8 mouse cellular contexts compared by ENCODE assay signal in the genomic region with DNA sequence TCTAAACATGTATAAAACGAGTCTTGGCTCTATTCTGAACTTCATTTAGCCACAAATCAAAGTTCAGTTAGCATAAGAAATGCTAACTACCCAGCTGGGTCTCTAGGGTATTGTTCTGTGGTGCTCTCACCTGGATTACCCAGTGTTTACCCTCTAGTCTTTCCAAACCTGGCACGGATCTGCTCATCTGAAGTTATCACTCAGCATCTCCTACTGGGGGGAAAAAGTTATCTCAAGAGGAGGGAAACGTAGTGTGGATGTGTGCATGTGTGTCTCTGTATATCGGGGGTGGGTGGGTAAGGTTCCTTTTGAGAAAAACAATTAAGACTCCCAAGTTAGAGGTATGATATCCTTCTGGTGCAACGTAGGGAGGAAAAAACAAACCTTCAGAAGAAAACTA. TPM values are rescaled to one million over a fixed set of nuclear protein-coding genes. Genes with fewer than 3 reads are reported as not detected.
DNase-seq lines count a peak whose midpoint lies in the region; ATAC-seq and TF ChIP-seq lines count a peak whose summit lies in the region.

No protein-coding gene starts in this region.

- H3K27me3 ChIP-seq in forebrain, embryonic 14.5 days (replicated peaks; ENCODE audit: control insufficient read depth, insufficient read depth, low read length): no peaks in the 10 kb centered on the region
- H3K27me3 ChIP-seq in liver, embryonic 14.5 days (ENCODE audit: control insufficient read depth, insufficient read depth, low read length): no peaks in the 10 kb centered on the region

- peak overlapping the region; percentile 59 for H3K4me3 ChIP-seq in forebrain, embryonic 14.5 days (ENCODE audit: low read depth, low read length)
- H3K4me3 ChIP-seq in liver, embryonic 14.5 days (ENCODE audit: insufficient read depth in 1 of 2, low read depth in 2 of 2, low read length in 2 of 2): peak overlapping the region; percentile 86 to 99

- no peak overlapping the region for H3K27ac ChIP-seq in forebrain, embryonic 14.5 days (ENCODE audit: low read depth, low read length)
- peak overlapping the region; percentile 74 for H3K27ac ChIP-seq in liver, embryonic 14.5 days

- TF ChIP-seq CTCF in liver, embryonic 14.5 days (IDR thresholded peaks at IDR 0.05; ENCODE audit: low read depth): no peak

- H3K4me1 ChIP-seq in forebrain, embryonic 14.5 days (ENCODE audit: control insufficient read depth, insufficient read depth, low read length): peaks cover 21% of the 10 kb centered on the region
- peaks cover 31 to 36% of the 10 kb centered on the region in 2 experiments for H3K4me1 ChIP-seq in liver, embryonic 14.5 days (replicated peaks; ENCODE audit: control insufficient read depth in 2 of 2, insufficient read depth in 2 of 2, low read length in 1 of 2)

- ATAC-seq in forebrain, embryonic 14.5 days: no peak
- no peak for ATAC-seq in liver, embryonic 14.5 days (ENCODE audit: insufficient read depth)

- H3K4me2 ChIP-seq in forebrain, embryonic 14.5 days (ENCODE audit: low read length): peak overlapping the region; percentile 95
- H3K4me2 ChIP-seq in liver, embryonic 14.5 days (ENCODE audit: low read depth): peak overlapping the region; percentile 100

- peak overlapping the region; percentile 70 for H3K9ac ChIP-seq in forebrain, embryonic 14.5 days (ENCODE audit: low read length)
- peak overlapping the region; percentile 98 for H3K9ac ChIP-seq in liver, embryonic 14.5 days (replicated peaks)

- 29% methylated on average over 5 of the region's 5 CpGs for WGBS in forebrain, embryonic 14.5 days
- WGBS in liver, embryonic 14.5 days (ENCODE audit: insufficient replicate concordance): 28% methylated on average over 5 of the region's 5 CpGs

- no peak for TF ChIP-seq EP300 in liver, embryonic 14.5 days (IDR thresholded peaks at IDR 0.05; ENCODE audit: low read depth)

- H3K9me3 ChIP-seq in forebrain, embryonic 14.5 days (replicated peaks; ENCODE audit: control insufficient read depth, low read length): no peaks in the 10 kb centered on the region
- H3K9me3 ChIP-seq in liver, embryonic 14.5 days (ENCODE audit: control insufficient read depth, low read length): peaks cover under 1% of the 10 kb centered on the region

- peak; percentile 4 for DNase-seq in embryo, embryonic 9.5 days (ENCODE audit: extremely low spot score)
- no peak for DNase-seq in embryo, embryonic 10 days (ENCODE audit: low spot score)
- DNase-seq in 3T3-L1 (ENCODE audit: low read depth, low spot score): peak; percentile 16
- DNase-seq in forebrain, embryonic 14.5 days (ENCODE audit: low spot score): no peak
- no peak for DNase-seq in liver, embryonic 14.5 days (ENCODE audit: low read depth in 3 of 3, low spot score in 3 of 3)
- no peak for DNase-seq in Muller cell, postnatal 12 days (ENCODE audit: inconsistent ontology term)
- DNase-seq in layer of hippocampus, postnatal 36 days: no peak
- no peak for DNase-seq in layer of hippocampus, adult 9-10 months (ENCODE audit: low spot score)

- peaks cover 9% of the 10 kb centered on the region for H3K36me3 ChIP-seq in forebrain, embryonic 14.5 days (ENCODE audit: control insufficient read depth, insufficient read depth, low read length)
- peaks cover 15% of the 10 kb centered on the region for H3K36me3 ChIP-seq in liver, embryonic 14.5 days (replicated peaks; ENCODE audit: control insufficient read depth, insufficient read depth, low read depth)

RNA-seq across cellular contexts. Expression of gene Agpat4, which starts 1.8 kb away (rescaled TPM):
- polyA plus RNA-seq in forebrain, embryonic 14.5 days (2014; fragmentation: Nextera tagmentation; extraction: Ambion mirVana): 16.1 and 25.5 TPM in 2 replicates
- polyA plus RNA-seq in liver, embryonic 14.5 days (2012; rRNA removed): 15.0 and 16.2 TPM in 2 replicates
- 10.5 and 12.1 TPM in 2 replicates for polyA plus RNA-seq in liver, embryonic 14.5 days (2014; fragmentation: Nextera tagmentation; extraction: Ambion mirVana)
- total RNA-seq in layer of hippocampus, postnatal 36 days (2021): 10 to 100 TPM; 68.8 to 78.9 TPM

Comparison
In these comparisons a context has a peak if more than half of its experiments do, and no peak if none do; other contexts are left out.
1. DNase-seq: peak in embryo, embryonic 9.5 days (single experiment) and 3T3-L1 (single experiment); none in embryo, embryonic 10 days (single experiment), forebrain, embryonic 14.5 days (single experiment), liver, embryonic 14.5 days (0 of 3), Muller cell, postnatal 12 days (single experiment), layer of hippocampus, postnatal 36 days (0 of 2) and layer of hippocampus, adult 9-10 months (single experiment).